Mouse (Mus musculus) hindbrain, embryonic 11.5 days (tissue): ENCODE data around the gene Cmtm2b. TPM values are rescaled to one million over a fixed set of nuclear protein-coding genes. Genes with fewer than 3 reads are reported as not detected.
"Not testable (repeated sequence)": the region's sequence is repeated elsewhere in the genome, so short reads cannot be mapped to it uniquely, and the experiment has no call there.

Experiments used
- ATAC-seq: fragments of 200-750 bp; cut with Nextera tagmentation; 2 replicates; pipeline ENCODE4 v1.8.0; 2017; ENCODE audit warnings: mild to moderate bottlenecking, moderate TSS enrichment, moderate library complexity; ENCODE audit not compliant: low FRiP score
- DNase-seq: peaks from one replicate; pipeline ENCODE4 v3.0.0-alpha.2; 2015; ENCODE audit warnings: low spot score
- H3K27ac ChIP-seq: fragments of 300-500 bp; sonication (generic); 2 replicates; pipeline ENCODE4 v1.5.1; 2014; ENCODE audit warnings: mild to moderate bottlenecking, low read depth, low read length
- H3K27me3 ChIP-seq: fragments of 300-500 bp; sonication (generic); 2 replicates; pipeline ENCODE4 v1.6.1; 2014; ENCODE audit warnings: mild to moderate bottlenecking, low read length, moderate library complexity, mixed read lengths; ENCODE audit not compliant: control insufficient read depth, insufficient read depth
- H3K36me3 ChIP-seq: fragments of 300-500 bp; sonication (generic); 2 replicates; pipeline ENCODE4 v1.6.1; 2014; ENCODE audit warnings: mild to moderate bottlenecking, low read length, moderate library complexity, mixed read lengths; ENCODE audit not compliant: control insufficient read depth, insufficient read depth
- H3K4me1 ChIP-seq: fragments of 300-500 bp; sonication (generic); replicated peaks from 2 replicates; pipeline ENCODE4 v1.6.1; 2014; ENCODE audit warnings: low read length, mixed read lengths; ENCODE audit not compliant: control insufficient read depth, insufficient read depth
- H3K4me2 ChIP-seq: fragments of 300-500 bp; sonication (generic); replicated peaks from 2 replicates; pipeline ENCODE4 v1.6.1; 2014; ENCODE audit warnings: mild to moderate bottlenecking, low read depth, low read length
- H3K4me3 ChIP-seq: fragments of 300-500 bp; sonication (generic); 2 replicates; pipeline ENCODE4 v1.5.1; 2014; ENCODE audit warnings: low read depth, low read length
- H3K9ac ChIP-seq: fragments of 300-500 bp; sonication (generic); 2 replicates; pipeline ENCODE4 v1.6.1; 2014; ENCODE audit warnings: low read depth, low read length
- H3K9me3 ChIP-seq: fragments of 300-500 bp; sonication (generic); 2 replicates; pipeline ENCODE4 v1.6.1; 2016; ENCODE audit warnings: low read length; ENCODE audit not compliant: control insufficient read depth
- WGBS: fragments of 180-500 bp; shearing (Covaris S2); extraction: QIAGEN DNeasy Blood & Tissue Kit; methylation state at CpG from one replicate; pipeline ENCODE4 v1.1.7; 2014; 5-methylcytosine and 5-hydroxymethylcytosine counted together
- polyA plus RNA-seq: library from polyadenylated mRNA; unstranded; fragments of >200 nt; fragmentation: Nextera tagmentation; extraction: Ambion mirVana; gene quantifications from 2 replicates; pipeline ENCODE4 v1.2.1, GENCODE M21; 2014

Cmtm2b gene
- not detected in 2 replicates for polyA plus RNA-seq

DNA sequence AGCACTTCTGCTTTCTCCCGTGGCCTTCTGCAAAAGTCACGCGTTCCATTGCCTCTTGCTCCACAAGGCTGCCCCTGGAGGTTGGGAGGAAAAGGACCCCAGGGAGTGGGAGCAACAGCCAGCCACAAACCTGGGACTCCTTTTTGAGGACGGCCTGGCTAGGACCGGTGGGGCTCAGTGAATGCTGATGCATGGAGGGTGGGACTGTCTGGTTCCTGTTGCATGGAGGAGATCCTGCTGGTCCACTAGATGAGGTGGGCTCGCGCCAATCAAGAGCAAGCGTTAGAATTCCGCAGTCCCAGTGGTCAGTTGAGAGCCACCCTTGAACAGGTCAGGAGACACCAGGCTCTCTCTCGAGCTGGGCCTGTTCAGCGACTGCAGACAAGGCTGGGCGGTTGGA is at the start of gene Cmtm2b:
Cmtm2b (plus strand) TSS at position 301 of the 400 bp plus-strand sequence.
- not testable (repeated sequence) for DNase-seq, H3K4me3 ChIP-seq, H3K9me3 ChIP-seq, H3K4me1 ChIP-seq, H3K27me3 ChIP-seq, H3K36me3 ChIP-seq, H3K9ac ChIP-seq, H3K4me2 ChIP-seq, H3K27ac ChIP-seq, ATAC-seq
- WGBS, result 90% methylated on average over 12 of the region's 12 CpGs

DNA sequence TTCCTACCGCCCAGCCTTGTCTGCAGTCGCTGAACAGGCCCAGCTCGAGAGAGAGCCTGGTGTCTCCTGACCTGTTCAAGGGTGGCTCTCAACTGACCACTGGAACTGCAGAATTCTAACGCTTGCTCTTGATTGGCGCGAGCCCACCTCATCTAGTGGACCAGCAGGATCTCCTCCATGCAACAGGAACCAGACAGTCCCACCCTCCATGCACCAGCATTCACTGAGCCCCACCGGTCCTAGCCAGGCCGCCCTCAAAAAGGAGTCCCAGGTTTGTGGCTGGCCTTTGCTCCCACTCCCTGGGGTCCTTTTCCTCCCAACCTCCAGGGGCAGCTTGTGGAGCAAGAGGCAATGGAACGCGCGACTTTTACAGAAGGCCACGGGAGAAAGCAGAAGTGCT is 28.9 kb upstream of the Cmtm2b start, which contains the start of gene Cmtm2a:
Cmtm2a (minus strand) TSS at position 101 of the 400 bp plus-strand sequence.
- 84% methylated on average over 11 of the region's 12 CpGs for WGBS
- H3K4me1 ChIP-seq, H3K27ac ChIP-seq, H3K9ac ChIP-seq, H3K9me3 ChIP-seq, H3K4me3 ChIP-seq, H3K27me3 ChIP-seq, H3K4me2 ChIP-seq, DNase-seq, H3K36me3 ChIP-seq, ATAC-seq: not testable (repeated sequence)

DNA sequence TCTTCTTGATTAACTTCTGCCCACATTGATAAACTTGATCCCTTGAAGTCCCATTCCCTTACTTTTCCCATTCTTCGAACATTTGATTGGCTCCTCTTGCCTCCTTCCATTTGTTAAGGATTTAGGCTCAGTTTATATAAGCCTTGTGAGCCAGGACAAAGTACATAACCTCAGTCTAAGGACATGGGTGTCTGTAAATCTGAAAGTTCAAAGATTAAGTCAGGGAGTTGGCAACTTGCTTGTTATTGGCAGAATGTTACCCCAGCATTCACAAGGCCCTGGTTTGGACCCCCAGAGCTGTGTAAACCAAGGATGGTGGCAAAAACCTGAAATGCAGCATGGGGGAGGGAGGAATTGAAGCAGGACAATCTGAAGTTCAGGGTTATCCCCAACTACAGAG is 27.6 kb upstream of the Cmtm2b start:
- no peaks in the 10 kb centered on the region for H3K27me3 ChIP-seq
- ATAC-seq (no peak), DNase-seq (no peak)
- H3K36me3 ChIP-seq, result no peaks in the 10 kb centered on the region
- 92% methylated on average over 1 of the region's 1 CpGs for WGBS
- H3K4me2 ChIP-seq, result no peak overlapping the region
- no peak overlapping the region for H3K4me3 ChIP-seq
- no peak overlapping the region for H3K27ac ChIP-seq
- no peak overlapping the region for H3K9ac ChIP-seq
- no peaks in the 10 kb centered on the region for H3K4me1 ChIP-seq
- no peaks in the 10 kb centered on the region for H3K9me3 ChIP-seq

DNA sequence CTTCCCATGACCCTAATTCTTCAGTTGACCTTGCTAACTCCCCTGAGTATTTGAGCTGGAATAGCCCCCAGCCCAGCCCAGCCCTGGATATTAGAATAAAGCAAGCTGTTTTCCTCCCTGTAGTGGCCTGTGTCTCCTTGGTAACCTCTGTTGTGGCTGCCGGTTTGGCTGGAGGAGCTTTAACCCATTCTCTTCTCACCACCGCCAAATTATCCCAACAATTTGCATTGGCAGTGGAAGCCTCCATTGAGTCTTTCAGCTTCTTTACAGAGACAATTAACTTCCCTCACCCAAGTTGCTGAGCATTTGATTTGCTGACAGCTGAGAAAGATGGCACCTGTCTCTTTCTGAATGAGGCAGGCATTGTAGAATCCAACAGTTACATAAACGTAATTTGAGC is 20.5 kb upstream of the Cmtm2b start:
- not testable (repeated sequence) for H3K9me3 ChIP-seq, H3K9ac ChIP-seq, H3K4me1 ChIP-seq, H3K4me2 ChIP-seq, H3K27me3 ChIP-seq, H3K27ac ChIP-seq, H3K4me3 ChIP-seq, H3K36me3 ChIP-seq
- ATAC-seq (peak; percentile 90), DNase-seq (peak; percentile 48)
- WGBS, result 8% methylated on average over 3 of the region's 3 CpGs

DNA sequence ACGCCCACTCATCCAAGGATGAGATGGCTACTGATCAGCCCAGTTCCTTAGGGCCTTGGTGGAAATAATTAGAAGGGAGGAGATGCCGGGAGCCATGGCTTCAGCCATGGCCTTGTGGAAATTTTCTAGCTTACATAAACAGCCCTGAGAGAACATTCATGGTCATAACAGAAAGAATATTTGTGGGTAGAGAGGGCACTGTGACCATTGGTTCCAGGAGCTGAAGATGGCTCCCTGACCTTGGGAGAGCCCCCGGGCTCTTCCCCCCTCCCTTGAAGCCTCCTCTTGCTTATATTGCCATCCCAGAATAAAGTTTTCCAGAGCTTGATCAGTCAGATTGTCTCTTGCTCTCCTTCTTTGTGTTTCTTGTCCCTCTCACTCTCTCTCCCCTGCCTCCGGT is 19.5 kb upstream of the Cmtm2b start:
- H3K27me3 ChIP-seq, DNase-seq, H3K4me1 ChIP-seq, H3K9ac ChIP-seq, H3K36me3 ChIP-seq, H3K4me2 ChIP-seq, H3K4me3 ChIP-seq, H3K27ac ChIP-seq, ATAC-seq, H3K9me3 ChIP-seq: not testable (repeated sequence)
- 90% methylated on average over 4 of the region's 4 CpGs for WGBS

DNA sequence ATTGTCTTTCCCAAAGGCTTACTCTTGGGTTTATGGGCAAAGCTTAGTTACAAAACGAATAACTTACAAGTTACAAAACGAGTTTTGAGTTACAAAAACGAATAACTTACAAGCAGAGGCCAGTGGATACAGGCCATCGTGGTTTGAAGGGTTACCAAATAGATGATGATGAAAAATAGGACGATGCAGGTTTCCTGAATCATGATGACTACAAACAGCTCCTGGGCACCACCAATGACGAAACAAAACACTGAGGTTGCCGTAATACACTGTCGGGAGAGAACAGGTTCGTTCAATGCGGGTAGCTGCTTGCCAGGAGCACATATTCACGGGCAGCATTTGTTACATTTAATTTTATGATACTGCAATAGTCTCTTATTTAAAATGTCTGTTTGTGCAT is 17.1 kb upstream of the Cmtm2b start:
- Histone ChIP-seq H3K27me3 (no peaks in the 10 kb centered on the region), H3K27ac (no peak overlapping the region), H3K4me2 (no peak overlapping the region), H3K36me3 (no peaks in the 10 kb centered on the region), H3K9me3 (no peaks in the 10 kb centered on the region), H3K4me1 (no peaks in the 10 kb centered on the region), H3K4me3 (no peak overlapping the region), H3K9ac (no peak overlapping the region)
- DNase-seq, result no peak
- whole genome bisulfite sequencing, result 90% methylated on average over 11 of the region's 11 CpGs
- no peak for ATAC-seq

DNA sequence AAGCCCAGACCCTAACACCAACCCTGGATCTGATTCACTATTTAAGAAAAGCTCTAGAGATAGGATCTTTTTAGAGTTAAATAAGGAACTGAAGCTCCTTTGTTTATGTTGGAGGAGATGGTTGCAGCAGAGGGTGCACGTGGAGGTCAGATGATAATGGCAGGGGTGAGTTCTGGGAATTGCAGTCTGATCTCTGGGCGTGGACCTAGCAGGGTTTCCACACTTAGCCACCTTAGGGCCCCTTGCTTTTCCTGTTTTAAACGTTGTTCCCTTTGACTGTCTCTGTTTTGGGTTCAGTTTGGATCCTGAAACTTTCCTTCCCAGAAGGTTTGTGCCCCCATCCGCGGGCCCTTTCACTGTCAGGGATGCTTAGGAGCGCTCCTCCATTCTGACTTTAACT is 13.7 kb upstream of the Cmtm2b start:
- H3K4me2 ChIP-seq, H3K36me3 ChIP-seq, H3K9me3 ChIP-seq, H3K27me3 ChIP-seq, DNase-seq, H3K4me3 ChIP-seq, H3K9ac ChIP-seq, H3K27ac ChIP-seq, ATAC-seq, H3K4me1 ChIP-seq: not testable (repeated sequence)
- 55% methylated on average over 6 of the region's 6 CpGs for WGBS

DNA sequence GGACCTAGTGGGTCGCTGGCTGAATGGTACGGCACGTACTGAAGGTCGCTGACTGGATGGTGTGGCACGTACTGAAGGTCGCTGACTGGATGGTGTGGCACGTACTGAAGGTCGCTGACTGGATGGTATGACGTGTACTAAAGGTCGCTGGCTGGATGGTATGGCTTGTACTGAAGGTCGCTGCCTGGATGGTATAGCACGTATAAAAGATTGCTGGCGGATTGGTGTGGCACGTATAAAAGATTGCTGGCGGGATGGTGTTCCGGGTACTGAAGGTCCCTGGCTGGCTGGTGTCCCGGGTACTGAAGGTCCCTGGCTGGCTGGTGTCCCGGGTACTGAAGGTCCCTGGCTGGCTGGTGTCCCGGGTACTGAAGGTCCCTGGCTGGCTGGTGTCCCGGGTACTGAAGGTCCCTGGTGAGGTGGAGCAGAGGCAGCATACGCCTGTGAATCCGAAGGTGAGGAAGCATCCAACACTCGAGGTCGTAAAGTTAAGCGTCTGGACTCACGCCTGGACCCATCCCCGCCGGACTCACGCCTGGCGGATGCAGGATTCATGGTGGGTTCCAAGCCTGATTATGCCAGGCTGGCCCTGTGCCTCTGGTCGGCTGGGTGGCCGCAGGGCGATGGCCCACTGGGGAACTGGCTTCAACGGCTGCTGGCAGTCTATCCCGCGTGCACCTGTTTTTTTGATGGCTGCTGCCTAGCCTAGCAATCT is 12.4 kb upstream of the Cmtm2b start, which contains the start of the genes Gm45711 and Cmtm1:
Gm45711 (minus strand) TSS at position 641 of the 715 bp plus-strand sequence.
Cmtm1 (minus strand) TSS at position 705 of the 715 bp plus-strand sequence.
- not testable (repeated sequence) for H3K27ac ChIP-seq, H3K4me1 ChIP-seq, H3K36me3 ChIP-seq, DNase-seq, H3K9ac ChIP-seq, H3K4me3 ChIP-seq, H3K4me2 ChIP-seq, H3K9me3 ChIP-seq, H3K27me3 ChIP-seq, ATAC-seq
- WGBS, result 86% methylated on average over 35 of the region's 36 CpGs

DNA sequence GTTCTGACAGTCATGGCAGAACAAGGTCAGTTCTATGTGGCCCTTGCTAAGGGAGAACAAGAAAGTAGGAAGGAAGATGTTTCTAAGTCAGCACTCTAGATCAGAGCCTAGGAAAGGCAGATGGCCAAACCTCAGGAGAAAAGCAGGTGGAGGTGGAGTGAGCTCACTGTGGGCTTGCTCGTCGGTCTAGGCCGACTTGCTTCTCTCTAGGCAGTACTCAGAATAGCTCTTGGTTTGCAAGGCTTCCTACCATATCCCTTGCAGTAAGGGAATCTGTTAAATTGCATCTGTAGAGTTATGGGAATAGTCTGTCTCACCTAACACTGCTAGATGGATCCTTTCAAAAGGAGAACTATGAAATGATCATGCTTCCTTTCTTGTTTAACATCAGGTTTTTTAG is 10.0 kb upstream of the Cmtm2b start:
- H3K4me3 ChIP-seq, H3K27me3 ChIP-seq, H3K4me1 ChIP-seq, H3K9me3 ChIP-seq, H3K36me3 ChIP-seq, DNase-seq, H3K9ac ChIP-seq, H3K4me2 ChIP-seq, ATAC-seq, H3K27ac ChIP-seq: not testable (repeated sequence)
- 93% methylated on average over 3 of the region's 3 CpGs for WGBS
